ENCODE assay signal across 20 mouse cellular contexts in the genomic region with DNA sequence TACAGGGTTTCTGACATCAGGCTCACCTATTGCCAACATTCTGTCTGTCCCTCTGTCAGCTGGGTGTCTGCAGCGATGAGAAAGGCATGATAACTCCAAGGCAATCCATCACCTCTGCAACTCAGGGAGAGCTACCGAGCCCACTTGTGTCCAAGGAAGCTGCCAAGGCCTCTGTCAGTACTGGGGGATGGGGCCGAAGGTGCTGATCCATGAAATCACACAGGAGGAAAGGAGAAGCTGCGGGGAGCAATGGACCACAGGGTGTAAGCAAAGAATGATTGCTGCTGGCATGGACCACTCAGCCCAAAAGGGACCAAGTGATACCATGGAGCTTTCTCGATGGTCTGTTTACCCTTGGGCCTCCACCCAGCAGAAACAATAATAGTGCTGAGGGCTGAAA.
"Had no signal": no experiment of that assay in that cellular context is flagged by ENCODE, and none has a peak within 500 bp of the region (broad histone marks: within the 10 kb centered on the region; RNA-seq: fewer than 3 reads in every experiment).

No protein-coding gene starts in this region.

- H3K36me3 ChIP-seq: heart, embryonic 10.5 days; heart, embryonic 12.5 days; hindbrain, embryonic 13.5 days; hindbrain, embryonic 15.5 days; limb, embryonic 13.5 days; limb, embryonic 15.5 days; liver, embryonic 12.5 days had no signal

- H3K27ac ChIP-seq: heart, embryonic 10.5 days; hindbrain, embryonic 13.5 days; hindbrain, embryonic 15.5 days; hindbrain, postnatal 0 days; limb, embryonic 13.5 days; limb, embryonic 15.5 days; liver, embryonic 12.5 days; liver, embryonic 14.5 days had no signal

- ATAC-seq: hindbrain, postnatal 0 days; intestine, embryonic 16.5 days; liver, embryonic 12.5 days had no signal

- H3K4me1 ChIP-seq: heart, embryonic 10.5 days; limb, embryonic 13.5 days; limb, embryonic 15.5 days; liver, embryonic 12.5 days had no signal

- H3K27me3 ChIP-seq: heart, embryonic 12.5 days; hindbrain, embryonic 13.5 days; hindbrain, embryonic 15.5 days; limb, embryonic 15.5 days; liver, embryonic 12.5 days had no signal

- H3K9me3 ChIP-seq: heart, embryonic 10.5 days; heart, embryonic 12.5 days; hindbrain, embryonic 13.5 days; hindbrain, embryonic 15.5 days; limb, embryonic 13.5 days; limb, embryonic 15.5 days; liver, embryonic 12.5 days had no signal

- H3K4me3 ChIP-seq: heart, embryonic 10.5 days; heart, embryonic 12.5 days; hindbrain, embryonic 13.5 days; hindbrain, embryonic 15.5 days; limb, embryonic 13.5 days; limb, embryonic 15.5 days; liver, embryonic 12.5 days had no signal

- H3K9ac ChIP-seq: heart, embryonic 12.5 days; hindbrain, embryonic 13.5 days; hindbrain, embryonic 15.5 days; limb, embryonic 13.5 days; limb, embryonic 15.5 days; liver, embryonic 12.5 days; liver, embryonic 14.5 days had no signal

- DNase-seq: gastrocnemius, postnatal 14 days; gastrocnemius, postnatal 36 days; heart, adult 18-20 months; heart, postnatal 10 days; kidney, adult 2 months; kidney, adult 9 months; kidney, postnatal 10 days; layer of hippocampus, adult 9-11 months; layer of hippocampus, postnatal 36 days; left cerebral cortex, postnatal 4 days had no signal

- H3K4me2 ChIP-seq: heart, embryonic 12.5 days; hindbrain, embryonic 13.5 days; hindbrain, embryonic 15.5 days; limb, embryonic 13.5 days; limb, embryonic 15.5 days; liver, embryonic 12.5 days had no signal
